Mouse (Mus musculus) erythroblast, embryonic 14.5 days (primary cell): ENCODE results near the gene Spef1.

Experiments
- GATA1 ChIP-seq: IDR thresholded peaks from 2 replicates; pipeline ENCODE4 v1.6.1; 2012; ENCODE audit warnings: low read length, inconsistent platforms, mixed read lengths
- TAL1 ChIP-seq: IDR thresholded peaks from 3 replicates; pipeline ENCODE4 v1.6.1; 2012; ENCODE audit warnings: low read length, inconsistent platforms, mixed read lengths

- TF ChIP-seq TAL1 (no peak), GATA1 (no peak)
These were observed 40.7 kb downstream of the Spef1 start for GRCm38 (mm10) chr2:131146193-131147042.
